Mouse (Mus musculus) CH12.LX (cell line): ENCODE data around the gene Lrrfip1. TPM values are rescaled to one million over a fixed set of nuclear protein-coding genes. Genes with fewer than 3 reads are reported as not detected.

ENCODE experiments used
- DNase-seq: peaks from one replicate; pipeline ENCODE4 v3.0.0-alpha.2; 2013; ENCODE audit errors: extremely low read depth
- H3K27ac ChIP-seq: 2 replicates; pipeline ENCODE4 v1.5.1; 2012; ENCODE audit warnings: low read depth, mild to moderate bottlenecking, control low read depth, moderate library complexity; ENCODE audit not compliant: insufficient read depth
- H3K27me3 ChIP-seq: replicated peaks from 2 replicates; pipeline ENCODE3; 2012; ENCODE audit warnings: inconsistent platforms
- H3K36me3 ChIP-seq, 2 experiments: replicated peaks in 1 of 2; 2 replicates each; pipeline versions ENCODE3 to v1.6.1; 2012; ENCODE audit warnings: inconsistent platforms in 1 of 2, low read length in 1 of 2, mild to moderate bottlenecking in 1 of 2, mixed read lengths in 1 of 2, moderate library complexity in 1 of 2; ENCODE audit not compliant: control insufficient read depth in 1 of 2, insufficient read depth in 1 of 2
- H3K4me1 ChIP-seq, 2 experiments: 2 replicates each; pipeline ENCODE4 v1.6.1; 2012; ENCODE audit warnings: inconsistent platforms in 1 of 2, moderate library complexity in 1 of 2; ENCODE audit not compliant: insufficient read depth in 2 of 2, control insufficient read depth in 1 of 2
- H3K4me2 ChIP-seq: 2 replicates; pipeline ENCODE4 v1.6.1; 2012; ENCODE audit warnings: low read depth, mild to moderate bottlenecking, control low read depth; ENCODE audit not compliant: poor library complexity, insufficient read depth, severe bottlenecking
- H3K4me3 ChIP-seq, 3 experiments: fragments of 150-350 bp in 1 of 3; sonication (generic) in 1 of 3; replicated peaks in 1 of 3; 2 replicates each; pipeline versions ENCODE3 to v1.5.1; 2011 to 2012; ENCODE audit warnings: low read depth in 2 of 3, low read length in 2 of 3, mild to moderate bottlenecking in 2 of 3, moderate library complexity in 2 of 3, control low read depth in 1 of 3, improper control_type of control experiment in 1 of 3, inconsistent platforms in 1 of 3, mixed read lengths in 1 of 3; ENCODE audit not compliant: poor library complexity in 1 of 3
- H3K79me2 ChIP-seq: replicated peaks from 2 replicates; pipeline ENCODE4 v1.6.1; 2012; ENCODE audit warnings: mild to moderate bottlenecking, moderate library complexity; ENCODE audit not compliant: control insufficient read depth, poor library complexity, insufficient read depth, severe bottlenecking; ENCODE audit errors: extremely low read depth
- H3K9ac ChIP-seq: 2 replicates; pipeline ENCODE4 v1.6.1; 2012; ENCODE audit warnings: low read depth, mild to moderate bottlenecking, control low read depth, moderate library complexity; ENCODE audit not compliant: insufficient read depth
- H3K9me3 ChIP-seq: replicated peaks from 2 replicates; pipeline ENCODE3; 2012; ENCODE audit warnings: low read length, inconsistent platforms, mixed read lengths
- BHLHE40 ChIP-seq: IDR thresholded peaks from 2 replicates; pipeline ENCODE4 v1.6.1; 2011; ENCODE audit warnings: mild to moderate bottlenecking, low read depth, low read length, improper control_type of control experiment
- CHD2 ChIP-seq: IDR thresholded peaks from 2 replicates; pipeline ENCODE4 v1.6.1; 2011; ENCODE audit warnings: low read length, improper control_type of control experiment
- CTCF ChIP-seq, 2 experiments: IDR thresholded peaks in 1 of 2; conservative IDR thresholded peaks in 1 of 2; 2 replicates each; pipeline ENCODE4 v1.5.1; 2011 to 2012; ENCODE audit warnings: low read depth in 2 of 2, low read length in 2 of 2, improper control_type of control experiment in 1 of 2, inconsistent platforms in 1 of 2, mild to moderate bottlenecking in 1 of 2, moderate library complexity in 1 of 2
- E2F4 ChIP-seq: IDR thresholded peaks from 2 replicates; pipeline ENCODE4 v1.6.1; 2011; ENCODE audit warnings: low read depth, low read length, improper control_type of control experiment; ENCODE audit not compliant: insufficient replicate concordance
- ELF1 ChIP-seq: IDR thresholded peaks from 2 replicates; pipeline ENCODE4 v1.6.1; 2014; ENCODE audit warnings: low read depth, mild to moderate bottlenecking, inconsistent platforms, low read length, improper control_type of control experiment
- GABPA ChIP-seq: IDR thresholded peaks from 2 replicates; pipeline ENCODE4 v1.6.1; 2012; ENCODE audit warnings: low read depth, low read length, improper control_type of control experiment, inconsistent platforms; ENCODE audit not compliant: insufficient replicate concordance
- IRF4 ChIP-seq: IDR thresholded peaks from 2 replicates; pipeline ENCODE4 v1.6.1; 2014; ENCODE audit warnings: low read depth, mild to moderate bottlenecking, inconsistent platforms, low read length, improper control_type of control experiment
- KAT2A ChIP-seq: IDR thresholded peaks from 2 replicates; pipeline ENCODE4 v1.6.1; 2012; ENCODE audit warnings: low read length, improper control_type of control experiment, inconsistent platforms; ENCODE audit not compliant: insufficient replicate concordance
- MAX ChIP-seq: IDR thresholded peaks from 2 replicates; pipeline ENCODE4 v1.6.1; 2011; ENCODE audit warnings: low read length, improper control_type of control experiment
- MAZ ChIP-seq: IDR thresholded peaks from 2 replicates; pipeline ENCODE4 v1.6.1; 2012; ENCODE audit warnings: low read depth, mild to moderate bottlenecking, inconsistent platforms, low read length, improper control_type of control experiment, moderate library complexity
- MXI1 ChIP-seq: IDR thresholded peaks from 2 replicates; pipeline ENCODE4 v1.6.1; 2011; ENCODE audit warnings: mild to moderate bottlenecking, low read depth, low read length, improper control_type of control experiment
- NELFE ChIP-seq: IDR thresholded peaks from 2 replicates; pipeline ENCODE4 v1.6.1; 2011; ENCODE audit warnings: low read depth, low read length, improper control_type of control experiment
- NRF1 ChIP-seq: IDR thresholded peaks from 2 replicates; pipeline ENCODE4 v1.6.1; 2014; ENCODE audit warnings: low read depth, mild to moderate bottlenecking, inconsistent platforms, low read length, improper control_type of control experiment, moderate library complexity
- PAX5 ChIP-seq: IDR thresholded peaks from 2 replicates; pipeline ENCODE4 v1.6.1; 2012; ENCODE audit warnings: low read length, inconsistent platforms, mixed read lengths
- POLR2A ChIP-seq: IDR thresholded peaks from 2 replicates; pipeline ENCODE4 v1.6.1; 2011; ENCODE audit warnings: low read depth, mild to moderate bottlenecking, improper control_type of control experiment, low read length
- POLR2AphosphoS2 ChIP-seq: IDR thresholded peaks from 2 replicates; pipeline ENCODE4 v1.6.1; 2011; ENCODE audit warnings: low read depth, low read length, improper control_type of control experiment
- RAD21 ChIP-seq: IDR thresholded peaks from 2 replicates; pipeline ENCODE4 v1.6.1; 2011; ENCODE audit warnings: low read depth, mild to moderate bottlenecking, low read length, improper control_type of control experiment, moderate library complexity
- RCOR1 ChIP-seq: conservative IDR thresholded peaks from 2 replicates; pipeline ENCODE4 v1.6.1; 2012; ENCODE audit warnings: low read depth, mild to moderate bottlenecking, inconsistent platforms, low read length, improper control_type of control experiment
- TCF12 ChIP-seq: IDR thresholded peaks from 2 replicates; pipeline ENCODE4 v1.6.1; 2014; ENCODE audit warnings: low read depth, mild to moderate bottlenecking, inconsistent platforms, low read length, improper control_type of control experiment
- UBTF ChIP-seq: IDR thresholded peaks from 2 replicates; pipeline ENCODE4 v1.6.1; 2012; ENCODE audit warnings: low read depth, mild to moderate bottlenecking, inconsistent platforms, low read length, improper control_type of control experiment, moderate library complexity
- USF1 ChIP-seq: IDR thresholded peaks from 2 replicates; pipeline ENCODE4 v1.6.1; 2014; ENCODE audit warnings: low read depth, mild to moderate bottlenecking, inconsistent platforms, low read length, improper control_type of control experiment
- USF2 ChIP-seq: conservative IDR thresholded peaks from 2 replicates; pipeline ENCODE4 v1.6.1; 2011; ENCODE audit warnings: low read depth, low read length, improper control_type of control experiment
- ZC3H11A ChIP-seq: IDR thresholded peaks from 2 replicates; pipeline ENCODE4 v1.6.1; 2012; ENCODE audit warnings: low read depth, mild to moderate bottlenecking, inconsistent platforms, low read length, improper control_type of control experiment
- ZMIZ1 ChIP-seq: IDR thresholded peaks from 2 replicates; pipeline ENCODE4 v1.6.1; 2012; ENCODE audit warnings: low read depth, mild to moderate bottlenecking, inconsistent platforms, low read length, improper control_type of control experiment
- dilution Hi-C: fragments of 300-500 bp; cut with MboI; formaldehyde crosslinking; loops from 2 replicates; pipeline ENCODE4 v1.14.3; 2020; ENCODE audit warnings: low sequenced_read_pairs; ENCODE audit not compliant: extremely low pct_unique_long_range_greater_than_20kb, extremely low pct_ligation_motif_present
- in situ Hi-C: fragments of 300-500 bp; cut with MboI; formaldehyde crosslinking; loops from 3 replicates; pipeline ENCODE4 v1.14.3; 2019; ENCODE audit warnings: low sequenced_read_pairs, low pct_ligation_motif_present, low pct_unique_long_range_greater_than_20kb, mixed read lengths
- polyA plus RNA-seq: library from polyadenylated mRNA; unstranded; fragments of >175 nt; gene quantifications from 2 replicates; pipeline ENCODE4 v1.2.1, GENCODE M21; 2012; ENCODE audit warnings: low read depth; ENCODE audit not compliant: insufficient read length
- total RNA-seq, 2 experiments: library from RNA; depleted of rRNA; stranded (reverse); fragments of 300-350 nt in 1 of 2; fragments of >200 nt in 1 of 2; gene quantifications; 2 replicates each; pipeline ENCODE4 v1.2.3; 2012 to 2014

Lrrfip1 gene
- total and polyA plus RNA-seq, 3 experiments, result 17.2 to 30.5 (median 19.1) TPM

DNA sequence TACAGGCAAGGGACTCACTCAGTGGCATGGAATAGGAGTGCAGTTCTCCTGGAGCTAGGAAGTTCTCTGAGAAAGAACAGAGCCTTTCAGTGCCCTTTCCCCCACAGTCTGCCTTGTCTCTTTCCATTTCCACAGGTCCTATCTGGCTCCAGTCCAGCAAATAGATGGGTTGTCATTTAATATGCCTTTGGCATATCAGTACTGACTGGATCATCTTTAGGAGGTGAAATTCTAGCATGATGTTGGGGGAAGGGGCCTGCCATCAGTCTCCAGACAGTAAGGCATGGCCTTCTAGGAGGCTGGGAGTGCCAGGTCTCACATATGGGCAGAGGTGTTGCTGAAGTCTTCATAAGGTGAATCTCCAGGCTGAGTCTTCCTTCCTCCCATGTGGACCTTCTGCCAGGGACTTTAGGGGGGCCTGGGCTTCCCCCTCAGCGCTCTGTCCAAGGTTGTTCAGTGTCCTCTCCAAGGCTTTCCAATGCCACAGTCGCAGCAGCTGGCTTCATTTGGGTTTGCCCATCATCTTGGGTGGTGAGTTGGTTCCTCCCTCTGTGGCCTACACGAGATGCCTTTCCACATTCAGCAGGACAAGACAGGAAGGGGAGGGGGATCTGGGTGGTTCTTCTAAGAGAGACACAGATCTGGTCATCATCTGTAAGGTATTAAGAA is 3.5 kb downstream of the Lrrfip1 start:
- Histone ChIP-seq H3K4me3 (no peak overlapping the region), H3K9me3 (peaks cover 7% of the 10 kb centered on the region), H3K4me1 (no peaks in the 10 kb centered on the region), H3K4me2 (no peak overlapping the region), H3K36me3 (no peaks in the 10 kb centered on the region), H3K9ac (no peak overlapping the region), H3K27me3 (peaks cover 60% of the 10 kb centered on the region), H3K27ac (no peak overlapping the region), H3K79me2 (no peaks in the 10 kb centered on the region)
- dilution Hi-C loops (no loop called here), in situ Hi-C loops (no loop called here)
- TF ChIP-seq USF1 (no peak), KAT2A (no peak), RAD21 (no peak), UBTF (no peak), RCOR1 (no peak), POLR2A (no peak), MXI1 (no peak), USF2 (no peak), GABPA (no peak), ZMIZ1 (no peak), MAX (no peak), POLR2AphosphoS2 (no peak), CTCF (conservative IDR thresholded peaks at IDR 0.05 in 1 of 2, IDR thresholded peaks at IDR 0.05 in 1 of 2; ENCODE audit: low read depth in 2 of 2, low read length in 2 of 2) (no peak), PAX5 (no peak), ZC3H11A (no peak), TCF12 (no peak)
- no peak for DNase-seq

- H3K4me3 ChIP-seq, result no peak overlapping the region
- no peak for TF ChIP-seq MAZ
- TF ChIP-seq IRF4, result no peak
- TF ChIP-seq RCOR1, result no peak
- TF ChIP-seq ELF1, result no peak
- no peak for TF ChIP-seq CHD2
- no peak for TF ChIP-seq POLR2A
- no peak for TF ChIP-seq MXI1
- no peak for TF ChIP-seq TCF12
- TF ChIP-seq NELFE, result no peak
- no peak for TF ChIP-seq ZMIZ1
- TF ChIP-seq NRF1, result no peak
- TF ChIP-seq USF1, result no peak
- TF ChIP-seq E2F4, result no peak
- no peak for TF ChIP-seq BHLHE40
- TF ChIP-seq RAD21, result no peak
- no peak overlapping the region for H3K27ac ChIP-seq
- no peaks in the 10 kb centered on the region for H3K79me2 ChIP-seq
- H3K9ac ChIP-seq, result no peak overlapping the region
- in situ Hi-C loops (no loop called here), dilution Hi-C loops (no loop called here)
- no peak for DNase-seq
- peaks cover 7% of the 10 kb centered on the region for H3K9me3 ChIP-seq
- H3K4me2 ChIP-seq, result no peak overlapping the region
- peaks cover 56% of the 10 kb centered on the region for H3K27me3 ChIP-seq
- no peaks in the 10 kb centered on the region for H3K36me3 ChIP-seq
- H3K4me1 ChIP-seq, result no peaks in the 10 kb centered on the region
These were observed 4.1 kb downstream of the Lrrfip1 start for GRCm38 (mm10) chr1:91002641-91003040.
